Mouse (Mus musculus): ENCODE results near the gene Nav3.

GRCm38 (mm10) chr10:110317275-110317674 lies 138.7 kb downstream of the Nav3 start:
- TF ChIP-seq CTCF (IDR thresholded peaks at IDR 0.05; ENCODE audit: low read depth) (no peak), EP300 (IDR thresholded peaks at IDR 0.05; ENCODE audit: low read depth) (no peak)
